Mouse (Mus musculus): Measurements from ENCODE around the gene Neurl3. TPM values are rescaled to one million over a fixed set of nuclear protein-coding genes. Genes with fewer than 3 reads are reported as not detected.
A peak's percentile ranks its signal among the peaks of the same experiment; 100 is the strongest.

The Neurl3 gene
- total and polyA plus RNA-seq, 3 experiments = 0.08 to 0.09 (median 0.08) TPM

DNA sequence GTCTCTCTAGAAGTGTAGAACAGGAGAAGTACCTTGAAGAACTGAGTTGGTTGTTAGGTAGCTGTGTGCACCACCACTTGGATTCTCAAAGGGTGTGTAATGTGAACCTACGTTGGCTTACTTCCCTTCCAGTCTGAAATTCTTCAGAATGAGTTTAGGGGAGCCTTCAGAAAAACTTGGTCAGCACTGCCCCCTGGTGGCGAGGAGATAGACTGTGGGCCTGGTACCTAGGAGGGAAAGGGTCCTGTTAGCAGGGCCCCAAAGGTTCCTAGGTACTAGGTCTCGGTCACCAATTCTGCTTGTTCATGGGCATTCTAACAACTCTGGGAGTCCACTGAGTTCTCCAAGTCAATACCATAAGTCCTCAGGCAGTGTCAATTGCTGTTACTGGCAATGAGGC, 4.7 kb upstream of the Neurl3 start:
- dilution Hi-C loops (cut with MboI; ENCODE audit: extremely low pct_ligation_motif_present, extremely low pct_unique_long_range_greater_than_20kb, low sequenced_read_pairs) = no loop called here
- H3K4me3 ChIP-seq (replicated peaks in 1 of 3; ENCODE audit: low read depth in 2 of 3, low read length in 2 of 3, poor library complexity in 1 of 3) = no peak overlapping the region

DNA sequence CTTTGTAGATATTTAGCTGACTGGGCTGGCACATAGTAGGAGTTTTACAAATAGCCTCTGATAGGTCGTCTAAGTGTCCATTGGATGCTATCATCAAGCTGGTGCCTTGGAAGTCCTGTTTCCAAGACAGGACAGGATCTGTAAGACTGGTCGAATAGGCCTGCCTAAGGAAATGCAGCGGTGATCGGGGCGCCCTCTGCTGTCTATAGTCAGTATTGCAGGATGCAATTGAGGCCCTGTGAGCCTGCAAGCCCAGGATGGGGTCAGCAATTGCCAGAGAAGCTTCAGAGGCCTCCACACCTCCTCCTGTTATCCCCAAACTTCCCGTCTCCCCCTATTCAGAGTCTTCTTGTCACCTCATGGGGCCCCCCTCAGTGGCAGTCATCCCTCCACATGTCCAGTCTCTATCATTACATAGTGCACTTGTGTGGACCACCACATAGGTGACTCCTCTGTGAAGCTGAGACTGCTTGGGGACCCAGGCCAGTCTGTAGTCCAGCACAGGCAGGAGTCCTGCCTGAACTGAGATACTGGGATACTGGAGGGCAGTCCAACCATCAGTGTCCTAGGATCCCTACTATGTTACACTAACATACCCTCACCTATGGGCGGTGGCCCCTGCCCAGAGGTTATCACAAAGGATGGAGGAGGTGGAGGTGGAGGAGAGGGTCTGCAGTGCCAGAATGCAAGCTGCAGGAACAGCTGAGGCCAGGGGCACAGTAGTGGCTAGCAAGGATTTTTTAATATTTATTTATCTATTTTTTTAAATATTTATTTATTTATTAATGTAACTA, 3.0 kb upstream of the Neurl3 start:
- H3K9me3 ChIP-seq (replicated peaks; ENCODE audit: low read length) = peaks cover 4% of the 10 kb centered on the region
- no peak overlapping the region for H3K27ac ChIP-seq (ENCODE audit: insufficient read depth, low read depth)
- no peak overlapping the region for H3K9ac ChIP-seq (ENCODE audit: insufficient read depth, low read depth)
- H3K36me3 ChIP-seq (replicated peaks in 1 of 2; ENCODE audit: control insufficient read depth in 1 of 2, insufficient read depth in 1 of 2, low read length in 1 of 2) = no peaks in the 10 kb centered on the region
- dilution Hi-C loops (cut with MboI; ENCODE audit: extremely low pct_ligation_motif_present, extremely low pct_unique_long_range_greater_than_20kb, low sequenced_read_pairs) = no loop called here
- no peaks in the 10 kb centered on the region for H3K79me2 ChIP-seq (replicated peaks; ENCODE audit: control insufficient read depth, extremely low read depth, insufficient read depth, poor library complexity, severe bottlenecking)
- H3K4me3 ChIP-seq (replicated peaks in 1 of 3; ENCODE audit: low read depth in 2 of 3, low read length in 2 of 3, poor library complexity in 1 of 3) = no peak overlapping the region
- in situ Hi-C loops (cut with MboI; ENCODE audit: low pct_ligation_motif_present, low pct_unique_long_range_greater_than_20kb, low sequenced_read_pairs) = loop anchor here (5.0 kb wide), 1 partner anchor 135 kb away; no protein-coding TSS in a partner anchor
- no peak overlapping the region for H3K4me2 ChIP-seq (ENCODE audit: insufficient read depth, low read depth, poor library complexity, severe bottlenecking)
- H3K27me3 ChIP-seq (replicated peaks) = no peaks in the 10 kb centered on the region
- peaks cover 11 to 39% of the 10 kb centered on the region in 2 experiments for H3K4me1 ChIP-seq (ENCODE audit: control insufficient read depth in 1 of 2, insufficient read depth in 2 of 2)
- DNase-seq (ENCODE audit: extremely low read depth) = peak; percentile 75
- TF ChIP-seq CTCF (conservative IDR thresholded peaks at IDR 0.05 in 1 of 2, IDR thresholded peaks at IDR 0.05 in 1 of 2; ENCODE audit: low read depth in 2 of 2, low read length in 2 of 2) (peak; percentile 84 to 97), SMC3 (IDR thresholded peaks at IDR 0.05; ENCODE audit: low read depth, low read length) (peak; percentile 81), JUND (conservative IDR thresholded peaks at IDR 0.05; ENCODE audit: low read depth, low read length) (no peak), E2F4 (IDR thresholded peaks at IDR 0.05; ENCODE audit: insufficient replicate concordance, low read depth, low read length) (no peak), EP300 (IDR thresholded peaks at IDR 0.05; ENCODE audit: low read length) (no peak), PAX5 (IDR thresholded peaks at IDR 0.05; ENCODE audit: low read length) (no peak), POLR2AphosphoS2 (IDR thresholded peaks at IDR 0.05; ENCODE audit: low read depth, low read length) (no peak), HCFC1 (IDR thresholded peaks at IDR 0.05; ENCODE audit: low read depth, low read length) (no peak), ZKSCAN1 (IDR thresholded peaks at IDR 0.05; ENCODE audit: borderline replicate concordance, low read depth, low read length) (peak; percentile 10; the same call in 1 of the 2 replicates), KAT2A (IDR thresholded peaks at IDR 0.05; ENCODE audit: insufficient replicate concordance, low read length) (no peak), RAD21 (IDR thresholded peaks at IDR 0.05; ENCODE audit: low read depth, low read length) (peak; percentile 62)

More for the DNA sequence above, 4.7 kb upstream of the Neurl3 start:
- Histone ChIP-seq H3K79me2 (replicated peaks; ENCODE audit: control insufficient read depth, extremely low read depth, insufficient read depth, poor library complexity, severe bottlenecking) (no peaks in the 10 kb centered on the region), H3K9ac (ENCODE audit: insufficient read depth, low read depth) (no peak overlapping the region), H3K9me3 (replicated peaks; ENCODE audit: low read length) (peaks cover 6% of the 10 kb centered on the region), H3K4me1 (ENCODE audit: control insufficient read depth in 1 of 2, insufficient read depth in 2 of 2) (peaks cover 7 to 30% of the 10 kb centered on the region in 2 experiments), H3K27ac (ENCODE audit: insufficient read depth, low read depth) (no peak overlapping the region), H3K36me3 (replicated peaks in 1 of 2; ENCODE audit: control insufficient read depth in 1 of 2, insufficient read depth in 1 of 2, low read length in 1 of 2) (no peaks in the 10 kb centered on the region), H3K4me2 (ENCODE audit: insufficient read depth, low read depth, poor library complexity, severe bottlenecking) (no peak overlapping the region), H3K27me3 (replicated peaks) (peaks cover 2% of the 10 kb centered on the region)
- TF ChIP-seq RAD21 (IDR thresholded peaks at IDR 0.05; ENCODE audit: low read depth, low read length) = peak; percentile 95
- TF ChIP-seq NRF1 (IDR thresholded peaks at IDR 0.05; ENCODE audit: low read depth, low read length) = peak; percentile 40; the same call in 1 of the 2 replicates
- TF ChIP-seq SMC3 (IDR thresholded peaks at IDR 0.05; ENCODE audit: low read depth, low read length) = peak; percentile 92
- no peak for TF ChIP-seq MYC (IDR thresholded peaks at IDR 0.05; ENCODE audit: low read depth, low read length)
- 0 out of 2 replicates have a peak, but pooled peaks have one; percentile 30 for TF ChIP-seq IRF4 (IDR thresholded peaks at IDR 0.05; ENCODE audit: low read depth, low read length)
- TF ChIP-seq CHD2 (IDR thresholded peaks at IDR 0.05; ENCODE audit: low read length) = no peak
- TF ChIP-seq MAZ (IDR thresholded peaks at IDR 0.05; ENCODE audit: low read depth, low read length) = 0 out of 2 replicates have a peak, but pooled peaks have one; percentile 30
- TF ChIP-seq ZNF384 (IDR thresholded peaks at IDR 0.05; ENCODE audit: low read depth, low read length) = no peak
- 0 out of 2 replicates have a peak, but pooled peaks have one; percentile 12 for TF ChIP-seq BHLHE40 (IDR thresholded peaks at IDR 0.05; ENCODE audit: low read depth, low read length)
- no peak for TF ChIP-seq ZMIZ1 (IDR thresholded peaks at IDR 0.05; ENCODE audit: low read depth, low read length)
- TF ChIP-seq ZC3H11A (IDR thresholded peaks at IDR 0.05; ENCODE audit: low read depth, low read length) = peak; percentile 52; the same call in 1 of the 2 replicates
- TF ChIP-seq CTCF (conservative IDR thresholded peaks at IDR 0.05 in 1 of 2, IDR thresholded peaks at IDR 0.05 in 1 of 2; ENCODE audit: low read depth in 2 of 2, low read length in 2 of 2) = peak; percentile 79 to 94
- peak; percentile 89 for DNase-seq (ENCODE audit: extremely low read depth)
- in situ Hi-C loops (cut with MboI; ENCODE audit: low pct_ligation_motif_present, low pct_unique_long_range_greater_than_20kb, low sequenced_read_pairs) = loop anchor here (5.0 kb wide), 1 partner anchor 137 kb away; no protein-coding TSS in a partner anchor
